Mouse (Mus musculus) neural tube, embryonic 15.5 days (tissue): Measurements from ENCODE around the gene Cops4. TPM values are rescaled to one million over a fixed set of nuclear protein-coding genes. Genes with fewer than 3 reads are reported as not detected.

Experiments
- ATAC-seq: fragments of 200-750 bp; cut with Nextera tagmentation; 2 replicates; pipeline ENCODE4 v1.8.0; 2017; ENCODE audit warnings: mild to moderate bottlenecking, moderate TSS enrichment, moderate library complexity; ENCODE audit not compliant: low FRiP score
- H3K27ac ChIP-seq: fragments of 300-500 bp; sonication (generic); replicated peaks from 2 replicates; pipeline ENCODE4 v1.5.1; 2015; ENCODE audit warnings: mild to moderate bottlenecking, inconsistent platforms
- H3K27me3 ChIP-seq: fragments of 300-500 bp; sonication (generic); replicated peaks from 2 replicates; pipeline ENCODE4 v1.6.1; 2015; ENCODE audit warnings: inconsistent platforms
- H3K36me3 ChIP-seq: fragments of 300-500 bp; sonication (generic); 2 replicates; pipeline ENCODE4 v1.6.1; 2015; ENCODE audit warnings: inconsistent platforms
- H3K4me1 ChIP-seq: fragments of 300-500 bp; sonication (generic); 2 replicates; pipeline ENCODE4 v1.6.1; 2015; ENCODE audit warnings: inconsistent platforms
- H3K4me2 ChIP-seq: fragments of 300-500 bp; sonication (generic); 2 replicates; pipeline ENCODE4 v1.6.1; 2015; ENCODE audit warnings: inconsistent platforms, mild to moderate bottlenecking, moderate library complexity
- H3K4me3 ChIP-seq: fragments of 300-500 bp; sonication (generic); replicated peaks from 2 replicates; pipeline ENCODE4 v1.5.1; 2015; ENCODE audit warnings: mild to moderate bottlenecking, inconsistent platforms
- H3K9ac ChIP-seq: fragments of 300-500 bp; sonication (generic); replicated peaks from 2 replicates; pipeline ENCODE4 v1.6.1; 2015; ENCODE audit warnings: mild to moderate bottlenecking, inconsistent platforms
- H3K9me3 ChIP-seq: fragments of 300-500 bp; sonication (generic); replicated peaks from 2 replicates; pipeline ENCODE4 v1.6.1; 2016; ENCODE audit warnings: inconsistent platforms
- WGBS: fragments of 180-500 bp; shearing (Covaris S2); methylation state at CpG from one replicate; pipeline ENCODE4 v1.1.7; 2015; ENCODE audit warnings: mixed read lengths; 5-methylcytosine and 5-hydroxymethylcytosine counted together
- polyA plus RNA-seq: library from polyadenylated mRNA; unstranded; fragments of >200 nt; fragmentation: Nextera tagmentation; extraction: Ambion mirVana; gene quantifications from 2 replicates; pipeline ENCODE4 v1.2.1, GENCODE M21; 2015

The Cops4 gene
- polyA plus RNA-seq, result 177 and 183 TPM in 2 replicates

DNA sequence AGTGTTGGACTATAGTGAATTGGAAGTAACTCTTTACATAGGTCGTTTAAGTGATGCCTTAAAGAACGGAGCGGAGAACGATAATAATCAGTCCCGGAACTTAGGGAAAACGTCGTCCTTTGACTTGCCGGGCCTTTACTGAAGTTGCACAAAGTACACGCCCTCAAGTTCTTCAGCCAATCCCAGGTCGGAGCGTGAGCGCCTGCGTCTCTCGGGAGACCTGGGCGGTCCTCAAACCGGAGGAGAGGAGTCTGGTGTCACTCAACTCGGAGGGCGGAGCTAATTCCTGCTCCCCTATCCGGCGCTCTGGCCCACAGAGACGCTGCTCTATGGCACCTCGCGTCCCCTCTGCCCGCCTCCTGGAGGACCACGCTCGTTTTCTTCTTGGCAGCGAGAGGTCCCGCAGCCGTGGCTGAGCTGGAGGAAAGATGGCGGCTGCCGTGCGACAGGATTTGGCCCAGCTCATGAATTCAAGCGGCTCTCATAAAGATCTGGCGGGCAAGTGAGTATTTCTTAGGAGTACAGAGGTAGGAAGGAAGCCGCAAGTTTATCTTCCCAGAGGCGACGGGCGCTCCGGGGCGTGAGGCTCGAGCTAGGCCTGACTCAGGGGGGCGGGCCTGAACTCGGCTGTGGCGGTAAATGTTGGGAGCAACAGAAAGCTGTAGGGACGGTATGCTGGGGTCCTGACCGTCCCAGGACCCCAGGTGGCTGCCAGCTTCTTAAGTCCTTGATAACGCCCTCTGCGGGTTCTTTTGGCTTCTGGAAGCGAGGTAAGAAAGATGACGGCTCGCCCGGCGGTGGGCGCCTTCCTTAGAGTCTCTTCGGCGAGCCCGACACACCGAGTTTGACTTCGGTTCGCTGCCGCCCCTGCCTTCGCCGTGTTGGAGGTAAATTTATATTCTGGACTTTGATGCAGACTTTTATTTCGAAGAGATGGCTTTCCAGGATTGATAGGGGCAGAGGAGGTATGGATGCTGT, at the start of gene Cops4:
TSS of gene Cops4 (plus strand) at position 261 of the 978 bp plus-strand sequence.
- Histone ChIP-seq H3K9me3 (no peaks in the 10 kb centered on the region), H3K4me3 (peak within 1 kb of the TSS; percentile 83), H3K27me3 (peaks cover 8% of the 10 kb centered on the region; the same call in 1 of the 2 replicates), H3K36me3 (no peaks in the 10 kb centered on the region), H3K27ac (peak within 1 kb of the TSS; percentile 91), H3K4me1 (peaks cover 24% of the 10 kb centered on the region), H3K4me2 (peak within 1 kb of the TSS; percentile 82), H3K9ac (peak within 1 kb of the TSS; percentile 77)
- under 1% methylated on average over 64 of the region's 64 CpGs for WGBS
- ATAC-seq, result peak; percentile 100

DNA sequence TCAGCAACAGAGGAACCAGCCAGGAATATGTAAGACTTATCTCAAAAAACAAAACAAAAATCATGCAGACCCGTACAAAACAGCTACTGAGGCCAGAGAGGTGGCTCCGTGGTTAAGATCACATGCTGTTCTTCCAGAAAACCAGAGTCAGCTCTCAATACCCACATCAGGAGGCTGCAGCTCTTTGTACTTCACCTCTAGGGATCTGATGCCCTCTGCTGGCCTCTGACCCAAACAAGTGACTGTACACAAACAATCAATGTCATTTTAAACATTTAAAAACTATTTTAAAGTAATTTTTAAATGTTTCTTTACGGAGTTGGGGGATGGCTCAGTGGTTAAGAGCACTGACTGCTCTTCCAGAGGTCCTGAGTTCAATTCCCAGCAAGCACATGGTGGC, 41.8 kb upstream of the Cops4 start:
- no peak overlapping the region for H3K4me3 ChIP-seq
- no peak for ATAC-seq
- WGBS, result 81% methylated on average over 3 of the region's 3 CpGs
- no peaks in the 10 kb centered on the region for H3K9me3 ChIP-seq
- H3K27me3 ChIP-seq, result no peaks in the 10 kb centered on the region
- peaks cover 4% of the 10 kb centered on the region; the same call in 1 of the 2 replicates for H3K36me3 ChIP-seq
- H3K27ac ChIP-seq, result no peak overlapping the region
- no peaks in the 10 kb centered on the region for H3K4me1 ChIP-seq
- H3K9ac ChIP-seq, result no peak overlapping the region
- no peak overlapping the region for H3K4me2 ChIP-seq

DNA sequence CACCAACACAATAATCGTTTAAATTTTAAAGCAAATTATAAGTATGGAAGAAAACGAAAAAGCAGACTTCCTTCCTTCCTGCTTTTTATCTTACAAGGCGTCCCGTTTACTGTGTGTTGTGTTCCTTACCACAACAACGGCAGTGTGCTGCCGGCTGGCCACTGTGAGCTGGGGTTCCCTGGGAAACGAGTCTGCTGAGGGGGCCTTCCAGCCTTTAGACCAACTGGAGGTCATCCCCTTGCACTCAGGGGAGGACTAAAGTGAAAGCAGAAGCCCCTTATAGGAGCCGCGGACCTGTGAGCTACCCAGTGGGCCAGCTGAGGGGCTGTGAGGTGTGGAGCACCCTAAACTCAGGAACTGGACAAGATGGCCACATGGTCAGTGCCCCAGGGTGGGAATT, 40.5 kb upstream of the Cops4 start:
- 92% methylated on average over 9 of the region's 9 CpGs for WGBS
- no peak for ATAC-seq
- Histone ChIP-seq H3K4me2 (no peak overlapping the region), H3K27ac (no peak overlapping the region), H3K4me3 (no peak overlapping the region), H3K36me3 (peaks cover 4% of the 10 kb centered on the region; the same call in 1 of the 2 replicates), H3K4me1 (no peaks in the 10 kb centered on the region), H3K9ac (no peak overlapping the region), H3K27me3 (no peaks in the 10 kb centered on the region), H3K9me3 (no peaks in the 10 kb centered on the region)

DNA sequence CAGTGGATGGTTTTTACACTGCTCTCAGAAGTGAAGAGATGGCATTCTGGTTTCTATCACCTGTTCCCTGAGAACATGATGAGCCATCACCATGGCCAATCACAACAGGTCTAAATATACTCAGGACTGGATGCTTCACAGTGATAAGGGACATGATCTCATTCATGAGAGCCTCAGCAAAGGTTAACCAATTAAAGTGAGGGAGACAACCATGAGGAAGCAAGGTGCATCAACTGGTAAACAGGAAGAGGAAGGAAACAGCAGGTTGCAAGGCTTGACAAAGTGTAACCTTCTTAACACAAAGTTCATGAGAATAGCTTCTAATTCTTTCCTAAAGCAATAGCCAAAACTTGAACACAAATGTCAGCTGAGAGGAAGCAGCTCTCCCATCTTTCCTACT, 34.5 kb upstream of the Cops4 start:
- Histone ChIP-seq H3K4me1 (no peaks in the 10 kb centered on the region), H3K4me3 (no peak overlapping the region), H3K27ac (no peak overlapping the region), H3K27me3 (no peaks in the 10 kb centered on the region), H3K4me2 (no peak overlapping the region), H3K9me3 (no peaks in the 10 kb centered on the region), H3K9ac (no peak overlapping the region), H3K36me3 (no peaks in the 10 kb centered on the region)
- no peak for ATAC-seq

DNA sequence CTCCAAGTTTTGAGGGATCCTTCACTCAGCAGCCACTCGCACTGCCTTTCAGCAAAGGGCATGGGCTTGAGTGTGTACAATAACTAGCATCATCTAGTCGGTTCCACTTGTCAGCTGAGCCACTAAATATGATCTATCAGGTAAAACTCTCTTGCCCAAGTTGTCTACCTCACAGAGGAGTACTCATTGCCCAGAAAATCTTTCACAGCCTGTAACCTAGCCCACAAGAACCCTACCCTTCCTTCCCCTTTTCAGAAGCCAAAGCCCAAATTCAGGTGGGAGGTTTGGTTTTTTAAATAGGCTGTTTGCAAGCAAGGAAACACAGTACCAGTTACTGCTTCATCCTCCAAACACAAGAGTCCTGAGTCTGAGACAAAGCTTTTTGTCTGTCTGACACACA, 31.0 kb upstream of the Cops4 start:
- Histone ChIP-seq H3K9me3 (no peaks in the 10 kb centered on the region), H3K9ac (no peak overlapping the region), H3K4me3 (no peak overlapping the region), H3K27me3 (no peaks in the 10 kb centered on the region), H3K4me2 (no peak overlapping the region), H3K27ac (no peak overlapping the region), H3K36me3 (no peaks in the 10 kb centered on the region), H3K4me1 (no peaks in the 10 kb centered on the region)
- WGBS, result 80% methylated on average over 2 of the region's 2 CpGs
- no peak for ATAC-seq

DNA sequence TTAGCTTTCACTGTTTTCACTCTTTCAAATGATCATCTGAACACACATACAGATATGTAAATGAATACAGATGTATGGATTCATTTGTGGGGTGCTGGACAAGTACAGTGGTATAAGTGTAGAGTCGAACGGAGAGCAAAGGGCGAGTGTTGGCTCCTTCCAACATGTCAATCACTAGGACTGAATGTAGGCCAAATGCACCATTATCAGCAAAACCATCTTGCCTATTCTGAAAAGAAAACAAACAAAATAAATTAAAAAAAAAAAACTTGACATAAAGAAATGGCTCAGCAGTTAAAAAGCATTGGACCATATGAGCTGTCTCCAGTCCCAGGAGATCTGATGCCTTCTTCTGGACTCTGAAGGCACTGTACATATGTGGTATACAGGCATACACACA, 29.9 kb upstream of the Cops4 start:
- no peaks in the 10 kb centered on the region for H3K36me3 ChIP-seq
- H3K4me1 ChIP-seq, result no peaks in the 10 kb centered on the region
- no peak overlapping the region for H3K4me2 ChIP-seq
- H3K27ac ChIP-seq, result no peak overlapping the region
- H3K27me3 ChIP-seq, result no peaks in the 10 kb centered on the region
- ATAC-seq, result no peak
- no peaks in the 10 kb centered on the region for H3K9me3 ChIP-seq
- no peak overlapping the region for H3K4me3 ChIP-seq
- no peak overlapping the region for H3K9ac ChIP-seq
- 97% methylated on average over 3 of the region's 3 CpGs for WGBS

DNA sequence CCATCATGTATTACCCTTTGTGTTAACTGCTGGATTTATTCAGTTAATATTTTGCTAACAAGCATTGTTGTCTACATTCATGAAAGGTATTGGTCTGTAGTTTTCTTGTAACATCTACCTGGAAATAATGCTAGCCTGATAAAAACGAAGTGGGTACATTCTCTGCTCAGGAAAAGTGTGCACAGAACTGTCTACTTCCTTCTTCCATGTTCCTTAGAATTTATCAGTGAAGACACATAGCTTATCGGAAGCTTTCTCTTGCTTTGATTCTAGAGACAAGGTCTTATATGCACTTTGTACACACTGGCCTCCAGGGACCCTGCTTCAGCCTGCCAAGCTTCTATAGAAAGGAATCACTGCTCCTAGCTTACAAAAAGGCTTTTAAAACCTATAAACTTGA, 28.8 kb upstream of the Cops4 start:
- Histone ChIP-seq H3K4me1 (no peaks in the 10 kb centered on the region), H3K27ac (no peak overlapping the region), H3K9me3 (no peaks in the 10 kb centered on the region), H3K36me3 (no peaks in the 10 kb centered on the region), H3K9ac (no peak overlapping the region), H3K27me3 (no peaks in the 10 kb centered on the region), H3K4me3 (no peak overlapping the region), H3K4me2 (no peak overlapping the region)
- ATAC-seq, result no peak
- 92% methylated on average over 2 of the region's 2 CpGs for WGBS

DNA sequence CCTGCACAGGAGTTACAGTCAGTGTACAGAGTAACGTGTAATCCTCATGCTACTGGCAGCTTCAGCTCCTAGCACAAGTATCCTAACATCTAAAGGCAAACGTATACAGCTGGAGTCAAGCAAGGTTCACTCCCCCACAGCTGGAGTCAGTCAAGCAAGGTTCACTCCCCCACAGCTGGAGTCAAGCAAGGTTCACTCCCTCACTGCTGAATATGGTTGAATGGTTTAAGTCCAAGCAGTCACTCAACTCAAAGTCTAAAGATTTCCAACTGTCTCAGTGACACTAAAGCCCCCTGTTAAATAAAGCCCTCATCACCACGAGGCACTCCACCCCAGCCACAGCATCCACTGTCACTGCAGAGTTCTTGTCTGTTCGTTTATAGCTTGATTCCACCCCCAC, 26.4 kb upstream of the Cops4 start:
- Histone ChIP-seq H3K9ac (no peak overlapping the region), H3K4me3 (no peak overlapping the region), H3K4me1 (peaks cover 2% of the 10 kb centered on the region), H3K4me2 (no peak overlapping the region), H3K36me3 (no peaks in the 10 kb centered on the region), H3K27ac (no peak overlapping the region), H3K27me3 (no peaks in the 10 kb centered on the region), H3K9me3 (no peaks in the 10 kb centered on the region)
- ATAC-seq, result no peak
- 59% methylated on average over 4 of the region's 4 CpGs for WGBS

DNA sequence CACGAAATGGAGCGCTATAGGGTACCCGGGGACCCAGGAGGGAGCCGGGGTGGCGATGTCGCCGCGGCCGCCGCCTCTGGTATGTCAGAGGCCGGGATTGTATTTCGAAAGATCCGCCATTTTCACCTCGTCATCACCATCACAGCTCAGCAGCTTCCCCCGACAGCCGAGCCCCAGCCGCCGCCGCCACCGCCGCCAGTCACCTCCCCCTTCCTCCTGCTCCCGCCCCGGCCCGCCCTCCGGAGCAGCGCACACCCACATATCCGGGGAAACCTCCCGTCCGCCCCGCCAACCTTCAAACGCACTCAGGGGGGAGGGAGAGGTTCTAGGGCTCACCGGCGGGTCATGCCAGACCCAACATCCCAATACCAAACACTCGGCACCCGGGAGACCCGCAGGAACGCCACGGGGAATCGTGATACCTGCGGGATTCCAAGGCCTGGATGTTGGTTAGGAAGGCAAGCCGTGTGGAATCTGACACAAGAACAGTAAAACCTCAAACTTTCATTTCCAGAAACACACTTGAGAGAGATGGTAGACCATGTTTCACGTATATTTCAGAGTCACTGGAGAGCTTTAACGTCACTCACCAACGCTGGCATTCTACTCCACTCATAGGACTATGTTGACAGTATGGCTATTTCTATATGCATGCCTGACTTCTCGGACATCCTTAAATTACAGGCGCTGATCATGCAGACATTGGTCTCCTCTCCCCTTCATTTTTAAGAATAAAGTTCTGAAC, 19.5 kb upstream of the Cops4 start:
- Histone ChIP-seq H3K9ac (peak overlapping the region; percentile 76), H3K9me3 (no peaks in the 10 kb centered on the region), H3K27ac (peak overlapping the region; percentile 78), H3K4me1 (peaks cover 30% of the 10 kb centered on the region), H3K27me3 (no peaks in the 10 kb centered on the region), H3K4me2 (peak overlapping the region; percentile 96), H3K36me3 (no peaks in the 10 kb centered on the region), H3K4me3 (peak overlapping the region; percentile 90)
- ATAC-seq, result peak; percentile 72
- under 1% methylated on average over 44 of the region's 46 CpGs for WGBS

DNA sequence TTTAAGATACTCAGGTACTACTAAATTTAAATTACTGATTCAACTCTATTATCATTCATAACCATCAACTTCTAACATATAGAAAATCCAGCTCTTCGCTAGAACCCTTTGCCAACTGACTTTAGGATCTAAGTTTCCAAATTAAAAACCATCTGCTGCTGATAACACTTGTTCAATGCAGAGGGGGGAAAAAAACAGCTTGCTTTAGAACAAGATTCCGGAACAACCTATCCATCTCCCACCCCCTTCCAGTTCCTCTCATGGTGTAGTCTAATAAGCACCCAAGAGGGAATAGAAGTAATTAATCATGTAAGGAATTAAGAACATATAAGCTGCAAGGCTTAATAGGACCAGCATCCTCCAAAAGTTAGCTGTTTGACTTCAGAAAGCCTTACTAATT, 18.9 kb upstream of the Cops4 start:
- no peaks in the 10 kb centered on the region for H3K9me3 ChIP-seq
- H3K27ac ChIP-seq, result no peak overlapping the region
- peaks cover 30% of the 10 kb centered on the region for H3K4me1 ChIP-seq
- 25% methylated on average over 2 of the region's 2 CpGs for WGBS
- peak overlapping the region; percentile 66 for H3K4me3 ChIP-seq
- no peaks in the 10 kb centered on the region for H3K36me3 ChIP-seq
- no peaks in the 10 kb centered on the region for H3K27me3 ChIP-seq
- H3K4me2 ChIP-seq, result peak overlapping the region; percentile 96
- ATAC-seq, result no peak
- peak overlapping the region; percentile 62; the same call in 1 of the 2 replicates for H3K9ac ChIP-seq

DNA sequence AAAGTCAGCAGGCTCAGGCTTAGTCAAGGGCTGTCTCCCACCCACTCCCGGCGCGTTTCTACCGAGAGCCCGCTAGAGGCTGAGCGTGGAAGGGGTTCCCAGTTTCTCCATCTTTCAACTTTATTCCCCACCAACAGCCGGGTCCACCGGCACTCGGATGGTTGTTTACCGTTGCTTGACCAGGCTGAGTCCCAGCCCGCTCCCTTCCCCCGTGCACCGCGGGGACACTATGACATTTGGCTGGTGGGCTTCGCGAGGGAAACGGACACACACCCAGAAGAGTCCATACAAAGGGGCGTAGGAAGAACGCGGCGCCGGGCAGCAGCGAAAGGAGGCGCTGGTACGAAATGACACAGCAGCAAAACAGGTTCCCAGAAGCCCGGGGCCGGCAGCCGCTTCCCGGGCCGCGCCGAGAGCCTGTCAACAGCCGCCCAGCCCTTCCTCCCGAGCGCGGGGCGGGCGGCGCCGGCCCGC, 18.2 kb upstream of the Cops4 start:
- Histone ChIP-seq H3K27me3 (no peaks in the 10 kb centered on the region), H3K27ac (peak overlapping the region; percentile 58; the same call in 1 of the 2 replicates), H3K4me3 (peak overlapping the region; percentile 66), H3K36me3 (no peaks in the 10 kb centered on the region), H3K9ac (peak overlapping the region; percentile 62), H3K4me1 (peaks cover 30% of the 10 kb centered on the region), H3K4me2 (peak overlapping the region; percentile 96), H3K9me3 (no peaks in the 10 kb centered on the region)
- WGBS, result under 1% methylated on average over 32 of the region's 41 CpGs
- 0 out of 2 replicates have a peak, but pooled peaks have one; percentile 3 for ATAC-seq
